Mouse (Mus musculus): Measurements from ENCODE around the gene Rab14.

GRCm38 (mm10) chr2:35208054-35208453 lies 7.1 kb upstream of the Rab14 start:
- TF ChIP-seq CTCF (IDR thresholded peaks at IDR 0.05): no peak
- no peak for TF ChIP-seq EP300 (IDR thresholded peaks at IDR 0.05)

Data from lung, postnatal 0 days (tissue).